Mouse (Mus musculus): Measurements from ENCODE around the gene Aff1.

DNA sequence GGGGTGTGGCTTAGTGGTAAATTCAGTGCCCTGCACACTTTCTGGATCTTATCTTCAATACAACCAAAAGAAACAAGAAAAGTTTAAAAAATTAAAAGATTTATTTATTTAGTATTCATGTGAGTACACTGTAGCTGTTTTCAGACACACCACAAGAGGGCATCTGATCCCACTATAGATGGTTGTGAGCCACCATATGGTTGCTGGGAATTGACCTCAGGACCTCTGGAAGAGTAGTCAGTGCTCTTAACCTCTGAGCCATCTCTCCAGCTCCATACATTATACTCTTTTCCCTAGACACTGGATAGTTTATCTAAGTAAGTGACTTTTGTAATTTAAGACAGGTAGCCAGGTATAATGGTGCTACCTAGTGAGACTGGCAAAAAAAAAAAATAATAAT, 1.0 kb upstream of the Aff1 start:
- TF ChIP-seq GATA1 (IDR thresholded peaks at IDR 0.05; ENCODE audit: low read length): no peak
- no peak for TF ChIP-seq TAL1 (IDR thresholded peaks at IDR 0.05; ENCODE audit: low read length)
